Mouse (Mus musculus) testis, postnatal 10 days (tissue): ENCODE results near the gene Ulk4.

Experiments used
- DNase-seq: peaks from one replicate; pipeline ENCODE4 v3.0.0; 2021; ENCODE audit warnings: low spot score

Ulk4 gene

DNA sequence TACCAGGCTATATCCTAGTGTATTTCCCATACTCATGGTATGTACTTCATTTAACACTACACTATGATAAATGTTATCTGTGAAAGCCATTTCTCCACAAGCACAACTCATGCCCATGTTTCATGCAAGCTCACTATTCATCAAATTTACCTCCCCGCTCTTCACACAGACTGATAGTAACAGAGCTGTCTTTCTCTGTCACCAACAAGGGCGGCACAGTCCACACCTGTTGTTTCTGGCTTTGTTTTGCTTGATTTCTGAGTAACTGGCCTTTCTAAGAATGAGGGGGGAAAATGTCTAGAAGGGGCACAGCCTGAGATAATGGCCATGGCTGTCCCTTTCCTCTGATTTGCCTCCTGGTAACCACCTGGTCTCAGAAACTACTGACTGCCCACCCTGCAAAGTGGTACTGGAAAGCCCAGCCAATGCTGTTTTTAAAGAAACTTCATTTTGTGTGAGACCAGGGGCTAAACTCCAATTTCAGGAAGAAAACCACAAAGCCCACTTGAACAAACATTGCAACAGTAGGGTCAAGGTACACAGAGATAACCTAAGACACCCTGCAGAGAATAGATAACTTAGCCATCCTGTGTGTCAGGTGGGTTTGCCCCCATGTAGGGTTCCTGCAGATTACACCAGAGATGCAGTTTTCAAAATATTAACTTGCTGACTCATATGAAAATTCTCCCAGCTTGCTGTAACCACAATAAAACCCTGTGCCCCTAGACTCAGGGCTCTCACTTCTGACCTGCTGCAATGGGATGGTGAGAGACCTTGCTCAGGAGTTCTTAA lies 258.3 kb downstream of the Ulk4 start:
- no peak for DNase-seq

DNA sequence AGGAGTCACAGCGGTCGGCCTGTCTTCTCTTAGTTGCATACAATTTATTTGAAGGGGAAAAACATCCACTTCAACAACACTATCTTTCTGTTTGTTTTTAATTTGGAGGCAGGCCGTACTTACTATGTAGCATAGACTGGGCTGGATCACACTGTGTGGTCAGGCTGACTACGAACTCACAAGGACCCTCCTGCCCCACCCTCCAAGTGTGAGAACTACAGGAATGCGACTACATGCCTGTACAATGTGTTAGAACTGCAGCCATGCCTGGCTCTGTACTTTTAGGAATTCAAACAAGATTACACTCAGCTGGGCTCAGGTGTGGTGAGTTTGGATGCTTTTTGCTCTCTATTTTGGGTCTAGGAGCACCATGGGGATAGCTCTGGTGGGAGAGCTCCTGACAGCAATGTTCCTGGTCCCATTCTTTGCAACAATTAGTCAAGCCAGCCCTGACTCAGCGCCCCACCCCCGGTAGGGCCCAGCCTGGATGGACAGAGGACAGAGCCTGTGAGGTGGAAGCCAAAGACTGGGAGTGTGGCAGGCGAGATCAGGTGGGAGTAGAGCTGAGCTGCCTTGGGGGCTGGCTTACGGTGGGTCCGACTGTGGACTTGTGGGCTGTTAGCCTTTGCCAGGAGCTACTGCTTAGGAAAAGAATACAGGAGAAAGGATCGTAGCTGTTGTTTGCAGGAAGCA lies 261.0 kb downstream of the Ulk4 start:
- no peak for DNase-seq

DNA sequence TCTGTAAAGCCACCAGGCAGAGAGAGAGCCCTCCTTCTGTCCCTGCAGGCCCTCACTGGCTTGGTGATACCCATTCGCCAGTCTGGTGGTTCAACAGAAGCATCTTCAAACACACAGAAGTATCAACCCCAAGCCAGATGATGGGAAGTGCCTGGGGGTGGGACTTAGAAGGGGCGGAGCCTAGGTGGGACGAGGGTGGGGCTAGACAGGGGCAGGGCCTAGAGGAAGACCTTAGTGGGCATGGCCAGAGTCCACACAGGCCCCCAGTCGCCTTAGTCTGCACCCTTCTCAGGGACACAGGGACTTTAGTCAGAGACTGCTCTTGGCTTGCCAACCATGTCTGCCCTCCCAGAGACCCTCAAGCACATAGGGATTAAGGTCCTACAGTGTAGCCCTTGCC lies 265.5 kb downstream of the Ulk4 start:
- no peak for DNase-seq

DNA sequence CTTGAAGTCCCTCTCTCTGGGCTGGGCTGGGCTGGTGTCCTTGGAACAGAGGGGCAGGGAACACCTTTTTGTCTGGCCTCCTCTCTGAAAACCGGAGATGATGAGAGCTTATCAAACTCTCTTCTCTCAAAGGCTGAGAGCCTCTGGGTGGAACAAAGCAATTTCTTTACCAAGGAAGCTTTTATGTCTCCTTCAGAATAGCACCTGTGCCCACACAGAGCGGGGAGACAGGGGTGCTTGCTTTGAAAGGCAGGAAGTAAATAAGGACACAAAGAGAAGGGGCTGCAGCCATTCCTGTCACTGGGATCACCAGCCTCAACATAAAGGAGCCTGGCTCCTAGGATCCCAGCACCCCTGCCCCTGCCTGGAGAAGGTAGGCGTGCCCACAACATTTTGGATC lies 266.5 kb downstream of the Ulk4 start:
- DNase-seq, result no peak

DNA sequence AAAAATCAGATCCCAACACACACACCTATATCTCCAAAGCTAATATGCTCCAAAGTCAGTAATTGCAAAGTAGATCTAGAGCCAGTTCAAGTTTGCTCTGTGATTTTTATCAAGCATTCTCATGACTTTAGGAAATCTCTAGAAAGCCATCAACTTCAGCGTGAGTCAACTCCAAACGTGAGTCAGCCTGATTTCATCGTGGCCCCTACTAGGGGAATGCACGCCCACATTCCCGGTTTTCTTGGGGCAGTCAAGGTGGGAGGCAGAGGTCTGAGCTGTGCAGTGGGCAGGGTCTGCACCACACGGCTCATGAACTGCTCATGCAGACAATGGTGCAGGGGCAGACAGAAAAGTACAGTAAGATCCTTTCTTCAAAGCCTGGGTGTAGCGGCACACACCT lies 271.0 kb downstream of the Ulk4 start:
- DNase-seq, result no peak

DNA sequence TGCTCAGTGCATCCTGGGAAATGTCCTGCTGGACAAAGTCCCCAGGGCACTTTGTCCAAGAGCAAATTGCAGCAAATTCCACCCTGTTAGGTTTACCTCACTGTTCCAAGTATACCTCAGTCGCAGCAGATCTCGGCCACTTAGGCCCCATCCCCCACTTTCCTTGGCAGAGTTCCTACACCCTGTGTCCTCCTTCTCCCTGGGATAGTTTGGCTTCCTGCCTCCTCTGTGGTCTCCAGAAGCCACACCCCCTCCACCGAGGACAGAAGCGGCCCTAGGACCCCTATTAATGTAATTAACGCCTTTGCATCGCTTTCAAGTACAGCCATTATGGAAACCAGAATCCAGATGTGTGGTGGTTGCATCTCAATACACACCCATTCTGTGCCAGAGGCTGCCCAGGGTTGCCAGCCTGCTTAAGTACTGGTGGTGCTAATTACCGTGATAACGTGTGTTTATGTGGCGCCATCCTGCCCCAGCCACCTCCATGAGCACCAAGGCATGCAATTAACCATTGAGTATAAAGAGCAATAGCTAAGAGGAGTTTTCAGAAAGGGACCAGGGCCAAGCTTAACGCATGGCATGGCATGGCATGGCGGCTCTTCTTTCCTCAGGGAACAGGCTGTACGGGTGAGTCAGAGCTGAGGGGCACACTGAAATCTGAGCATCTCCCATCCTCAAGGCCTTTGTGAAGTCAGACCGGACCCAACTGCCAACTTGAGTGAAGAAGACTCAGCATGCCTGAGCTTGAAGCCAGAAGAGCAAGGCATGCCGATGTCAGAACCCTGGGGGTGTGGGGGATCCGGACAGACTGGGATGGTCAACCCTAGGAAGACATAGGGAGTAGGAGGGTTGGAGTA lies 275.1 kb downstream of the Ulk4 start:
- DNase-seq, result peak; percentile 71

DNA sequence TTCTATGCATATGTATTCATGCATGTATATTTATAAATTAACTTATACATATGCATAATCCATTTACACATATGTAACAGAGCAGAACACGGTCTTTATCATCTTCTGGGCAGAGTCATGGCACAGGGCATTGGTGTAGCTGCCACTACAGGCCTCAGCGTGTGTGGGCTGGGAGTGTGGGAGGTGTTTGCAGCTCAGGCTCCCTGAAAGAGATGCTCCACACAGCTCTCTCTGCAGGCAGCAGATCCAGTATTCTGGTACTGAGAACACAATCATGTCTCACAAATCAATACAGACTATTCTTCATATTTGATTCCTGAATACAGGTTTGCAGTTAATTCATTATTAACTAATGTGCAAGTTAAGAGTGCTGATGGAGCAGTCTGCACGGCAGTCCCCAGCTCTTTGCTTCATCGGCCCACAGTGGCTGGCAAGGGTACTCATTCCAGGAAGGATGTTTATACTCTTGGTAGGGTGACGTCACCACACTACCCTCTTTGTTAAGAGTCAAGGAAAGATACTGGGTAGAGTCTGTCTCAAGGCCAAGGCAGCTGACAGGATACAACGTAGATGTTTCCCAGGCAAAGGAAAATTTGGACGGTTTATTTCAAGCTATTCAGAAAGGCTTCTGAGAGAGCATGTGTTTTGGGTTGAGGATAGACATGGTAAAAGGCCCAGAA lies 276.2 kb downstream of the Ulk4 start:
- no peak for DNase-seq

DNA sequence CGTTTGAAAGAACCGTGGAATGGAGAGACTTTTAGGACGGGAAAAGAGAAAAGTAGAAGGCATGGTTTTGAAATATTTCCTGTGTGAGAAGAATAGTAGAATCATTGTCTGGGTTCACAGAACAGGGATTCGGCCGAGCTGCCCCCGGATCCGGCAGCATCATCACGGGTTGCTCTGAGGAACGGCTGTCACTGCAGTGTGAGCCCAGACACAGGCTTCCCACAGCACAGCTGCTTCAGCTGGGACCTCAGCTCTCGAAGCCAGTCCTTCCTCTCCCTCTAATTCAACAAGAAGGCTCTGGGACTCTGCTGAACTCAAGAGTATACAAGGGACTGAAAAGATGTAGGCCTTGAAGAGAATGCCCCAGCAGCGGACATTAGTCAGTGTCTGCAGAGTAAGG lies 278.3 kb downstream of the Ulk4 start:
- DNase-seq, result no peak

DNA sequence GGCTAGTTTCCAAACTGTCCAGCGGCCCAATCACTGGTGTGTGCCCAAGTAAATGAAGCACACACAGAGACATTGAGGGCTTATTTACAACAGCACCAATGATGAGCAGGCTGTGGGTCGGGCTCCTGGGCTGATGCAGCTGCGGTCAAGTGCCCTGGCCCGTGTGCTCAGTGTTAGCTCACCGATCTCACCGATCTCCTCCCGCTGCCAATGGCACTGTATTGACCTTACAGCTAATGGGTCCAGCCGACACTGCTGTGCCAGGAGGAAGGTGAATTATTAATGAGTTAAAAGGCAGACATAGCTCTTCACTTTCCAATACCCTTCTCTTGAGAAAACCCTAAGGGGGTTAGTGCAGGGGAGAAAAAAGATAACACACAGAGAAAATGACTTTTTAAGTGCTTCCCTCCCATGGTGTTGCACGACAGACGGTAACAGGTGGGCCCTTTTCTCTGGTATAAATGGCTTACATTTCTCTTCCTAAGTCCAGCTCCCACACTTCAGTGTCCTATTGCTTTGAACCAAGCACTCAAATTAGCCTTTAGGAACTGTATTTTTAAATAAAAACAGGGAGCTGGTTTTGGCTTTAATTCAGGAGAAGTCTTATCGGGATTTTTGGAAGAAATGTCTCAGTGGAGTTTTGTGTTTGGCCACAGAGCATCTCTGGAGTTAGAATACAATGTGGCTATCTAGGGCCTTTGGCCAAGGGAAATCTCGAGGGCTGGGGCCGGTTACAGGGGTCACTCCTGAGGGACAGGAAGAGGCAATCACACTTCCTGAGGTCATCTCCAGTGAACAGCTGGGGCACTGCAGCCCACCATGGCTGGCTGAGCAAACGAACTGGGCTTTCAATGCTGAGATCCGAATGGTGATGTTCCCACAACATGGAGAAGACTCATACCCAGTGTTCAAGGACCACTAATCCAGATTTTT lies 282.5 kb downstream of the Ulk4 start:
- DNase-seq, result no peak

DNA sequence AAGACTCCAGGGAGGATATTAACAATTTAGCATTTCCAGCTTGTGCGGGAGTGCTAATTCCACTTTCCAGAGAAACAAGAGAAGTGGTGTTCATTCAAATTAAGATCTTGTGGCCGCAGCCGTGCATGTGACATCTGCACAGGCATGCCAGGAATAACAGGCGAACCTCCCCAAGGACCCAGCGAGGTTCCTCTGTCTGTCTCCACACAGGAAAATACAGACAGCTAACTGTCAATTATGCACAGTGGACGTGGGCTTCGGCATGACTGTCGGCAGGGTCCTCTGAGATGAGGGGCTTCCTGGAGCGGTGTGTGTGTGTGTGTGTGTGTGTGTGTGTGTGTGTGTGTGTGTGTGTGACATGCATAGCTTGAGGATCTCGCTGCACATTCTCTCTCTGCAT lies 284.0 kb downstream of the Ulk4 start:
- DNase-seq, result no peak

DNA sequence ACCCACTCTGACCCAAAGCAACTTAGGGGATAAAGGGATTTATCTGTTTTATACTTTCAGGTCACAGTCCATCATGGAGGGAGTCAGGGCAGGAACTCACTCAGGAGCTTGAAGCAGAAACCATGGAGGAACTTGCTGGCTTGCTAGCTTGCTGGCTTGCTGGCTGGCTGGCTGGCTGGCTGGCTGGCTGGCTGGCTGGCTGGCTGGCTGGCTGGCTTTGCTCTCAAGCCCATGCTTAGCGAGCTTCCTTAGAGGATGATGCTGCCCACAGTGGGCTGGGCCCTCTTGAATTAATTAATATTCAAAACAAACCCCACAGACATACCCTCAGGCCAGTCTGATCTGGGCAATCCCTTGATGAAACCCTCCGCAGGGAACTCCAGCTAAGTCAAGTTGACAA lies 285.2 kb downstream of the Ulk4 start:
- no peak for DNase-seq

DNA sequence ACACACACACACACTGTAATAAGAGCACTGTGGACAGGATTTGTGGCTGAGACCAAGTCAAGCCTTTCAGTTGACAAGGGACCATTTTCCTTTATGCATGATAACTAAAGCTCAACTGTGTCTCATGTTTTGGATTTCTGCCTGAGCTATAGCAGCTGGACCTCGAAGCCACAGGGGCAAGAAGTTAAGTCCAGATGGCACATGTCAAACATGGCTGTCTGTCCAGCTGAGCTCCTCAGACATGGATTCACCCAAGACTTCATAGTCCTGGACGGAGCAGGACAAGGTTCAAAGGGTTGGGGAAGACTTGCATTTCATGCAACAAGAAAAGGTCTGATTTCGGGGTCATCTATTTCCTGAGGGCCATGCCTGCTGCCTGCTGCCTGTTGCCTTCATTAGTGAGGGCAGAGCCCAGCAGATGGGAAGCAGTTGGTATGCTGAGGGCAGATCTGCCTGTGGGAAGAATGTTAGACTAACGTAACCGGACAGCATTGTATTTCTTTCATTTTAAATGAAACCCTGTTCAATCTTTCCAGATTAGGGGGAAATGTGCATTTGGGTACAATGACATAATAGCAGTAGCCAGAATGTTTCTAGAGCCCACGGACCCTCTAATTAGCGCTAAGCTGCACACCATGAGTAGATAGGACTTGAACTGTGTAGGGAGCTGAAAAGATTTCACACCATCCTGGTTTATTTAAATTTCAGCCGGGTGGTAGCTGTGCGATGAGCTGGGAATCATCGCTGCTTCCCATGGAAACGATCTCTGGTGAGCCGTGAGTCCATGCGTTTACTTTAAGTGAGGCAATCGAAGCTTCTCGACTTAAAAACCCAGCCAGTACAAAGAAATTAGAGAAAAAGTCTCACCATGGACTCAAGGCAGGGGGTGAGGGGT lies 286.9 kb downstream of the Ulk4 start:
- DNase-seq, result no peak

DNA sequence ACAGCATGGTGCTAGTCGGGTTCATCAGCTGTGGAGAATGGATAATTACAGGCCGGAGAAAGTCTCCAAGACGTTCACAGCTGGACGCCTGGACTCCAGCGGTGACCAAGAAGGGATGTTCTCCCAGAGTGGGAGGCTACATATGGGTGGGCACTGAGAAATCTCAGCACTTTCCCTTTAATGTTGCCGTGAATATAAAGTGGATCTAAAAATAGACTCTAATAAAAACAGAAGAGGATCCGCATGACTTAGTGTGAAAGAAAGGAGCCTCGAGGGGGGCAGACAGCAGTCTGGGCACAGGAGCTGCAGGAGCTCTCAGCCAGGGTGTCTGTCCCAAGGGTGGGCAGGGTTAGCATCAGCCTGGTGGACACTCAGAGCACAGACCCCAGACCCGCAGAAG lies 288.9 kb downstream of the Ulk4 start:
- no peak for DNase-seq

DNA sequence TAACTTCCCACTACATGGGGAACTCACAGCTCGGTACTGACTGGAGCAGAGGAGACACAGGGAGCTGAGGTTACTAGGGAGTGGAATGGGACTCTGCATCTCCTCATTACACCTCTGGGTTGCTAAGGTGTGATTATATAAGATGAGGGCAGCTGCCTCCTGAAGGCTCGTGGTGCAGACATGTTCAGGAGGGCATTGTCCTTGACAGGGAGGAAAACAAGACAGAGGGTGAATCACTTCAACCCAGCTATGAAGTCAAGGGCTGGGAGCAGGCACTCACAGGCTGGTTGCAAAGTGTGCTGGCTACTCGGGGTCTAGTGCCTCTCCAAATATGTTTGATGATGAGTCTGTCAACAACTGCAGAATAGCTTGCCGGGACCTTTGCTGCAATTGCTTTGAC lies 290.0 kb downstream of the Ulk4 start:
- no peak for DNase-seq

DNA sequence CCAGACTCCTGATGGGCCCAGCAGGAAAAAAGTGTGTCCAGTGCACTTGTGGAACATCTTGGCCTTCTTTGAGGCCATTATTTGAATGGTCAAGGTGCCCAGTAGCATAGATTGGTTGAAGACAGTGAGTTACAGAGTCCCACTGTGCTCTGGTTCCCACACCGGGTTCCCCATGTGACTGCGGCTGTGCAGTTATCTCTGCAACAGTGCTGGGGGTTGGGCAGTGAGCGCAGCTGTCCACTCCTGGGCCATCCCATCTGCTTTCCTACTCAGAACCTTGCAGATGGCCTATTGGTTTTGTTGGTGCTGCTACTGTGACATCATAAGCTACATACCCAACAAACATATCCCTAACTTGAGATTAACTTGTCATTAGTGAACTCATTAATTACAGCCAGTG lies 290.7 kb downstream of the Ulk4 start:
- DNase-seq, result no peak

DNA sequence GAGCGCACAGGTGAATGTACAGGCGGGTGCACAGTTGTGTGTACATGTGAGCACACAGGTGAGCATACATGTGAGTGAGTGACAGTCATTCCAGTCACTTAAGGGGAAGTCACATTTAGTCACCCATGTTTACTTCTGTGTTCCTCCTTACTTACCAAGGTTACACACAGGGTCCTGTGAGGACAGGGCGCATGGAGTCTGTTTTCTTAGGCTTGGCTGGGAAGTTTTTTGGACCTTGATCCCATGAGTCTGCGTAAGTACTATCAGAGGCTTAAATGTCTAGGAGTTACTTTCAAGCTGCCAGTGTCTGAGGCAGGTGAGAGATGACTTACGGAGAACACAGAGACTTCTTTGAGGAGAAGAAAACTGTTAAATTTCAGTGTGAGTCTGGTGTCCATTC lies 291.5 kb downstream of the Ulk4 start:
- no peak for DNase-seq

DNA sequence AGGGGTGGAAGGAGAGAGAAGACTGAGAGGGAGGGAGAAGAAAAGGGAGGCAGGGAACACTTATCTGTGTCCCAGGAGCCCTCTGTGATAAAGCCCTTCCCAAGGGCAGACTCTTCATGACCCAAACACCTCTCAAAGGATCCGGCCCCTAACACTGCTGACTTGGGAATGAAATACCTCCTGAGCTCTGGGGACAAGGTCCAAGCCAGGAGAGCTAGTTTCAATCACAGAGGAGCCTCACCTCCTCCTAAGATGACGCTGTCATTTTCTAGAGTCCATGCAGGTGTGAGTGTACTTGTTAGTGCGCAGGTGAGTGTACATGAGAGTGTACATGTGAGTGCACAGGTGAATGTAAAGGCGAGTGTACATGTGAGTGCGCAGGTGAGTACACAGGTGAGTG lies 292.0 kb downstream of the Ulk4 start:
- DNase-seq, result no peak

DNA sequence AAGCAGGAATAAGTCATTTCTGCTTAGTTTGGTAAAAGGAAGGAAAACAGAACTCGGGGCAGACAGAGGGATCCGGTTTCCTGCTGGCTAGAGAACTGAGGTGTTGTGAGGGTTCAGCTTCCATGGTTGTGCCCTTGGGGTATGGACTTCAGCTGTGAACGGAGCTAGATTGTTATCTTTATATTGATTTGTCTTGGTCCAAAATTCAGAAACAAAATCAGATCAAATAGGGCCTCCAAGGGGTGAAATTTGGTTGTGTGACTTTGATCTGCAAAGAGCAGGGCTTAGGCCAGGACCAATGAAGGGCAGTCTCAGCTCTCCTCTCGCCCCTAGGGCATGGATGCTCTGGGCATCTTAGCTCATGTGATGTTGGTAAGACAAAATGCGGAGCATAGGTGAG lies 292.5 kb downstream of the Ulk4 start:
- DNase-seq, result no peak

DNA sequence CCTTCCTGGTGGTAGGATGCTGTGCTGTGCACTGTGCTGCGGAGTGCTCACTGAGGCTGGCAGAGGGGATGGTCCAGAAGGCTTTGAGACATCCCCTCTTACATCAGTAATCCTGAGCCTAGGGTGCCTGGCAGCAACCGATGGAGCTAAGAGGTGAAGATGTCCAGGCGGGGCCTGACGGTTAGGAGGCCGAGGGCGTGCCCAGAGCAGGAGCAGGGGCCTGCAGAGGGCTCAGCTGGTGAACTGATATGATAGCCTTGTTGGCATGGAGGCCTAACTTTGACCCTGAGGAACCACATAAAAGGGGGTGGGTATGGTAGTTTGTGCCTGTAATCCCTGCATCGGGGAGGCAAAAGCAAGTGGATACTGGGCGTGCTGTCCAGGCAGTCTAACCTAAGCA lies 293.1 kb downstream of the Ulk4 start:
- no peak for DNase-seq

DNA sequence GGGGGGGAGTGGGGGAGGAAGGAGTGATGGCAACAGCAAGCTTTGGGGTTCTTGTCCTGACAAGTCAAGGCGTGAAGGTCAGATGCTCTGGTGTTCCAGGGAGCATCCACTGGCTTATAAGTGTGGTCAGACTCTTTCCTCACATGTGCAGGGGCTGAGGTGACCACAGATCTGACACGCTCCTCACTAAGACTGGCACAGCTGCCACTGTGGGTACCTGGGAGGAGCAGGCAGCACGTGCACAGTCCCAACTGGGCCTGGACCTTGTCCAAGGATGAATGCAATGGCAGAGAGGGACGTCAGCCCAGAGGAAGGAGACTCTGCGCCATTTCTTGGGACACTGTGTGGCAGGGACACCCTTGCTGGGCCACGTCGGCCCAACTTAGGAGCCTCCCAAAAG lies 295.2 kb downstream of the Ulk4 start:
- no peak for DNase-seq
